Mouse (Mus musculus) heart, embryonic 11.5 days (tissue): ENCODE measurements around the gene Saxo1. TPM values are rescaled to one million over a fixed set of nuclear protein-coding genes. Genes with fewer than 3 reads are reported as not detected.

ENCODE experiments used
- ATAC-seq: fragments of 200-750 bp; cut with Nextera tagmentation; replicated peaks from 2 replicates; pipeline ENCODE4 v1.8.0; 2017; ENCODE audit warnings: moderate library complexity; ENCODE audit not compliant: insufficient number of reproducible peaks, low FRiP score, low TSS enrichment
- H3K27ac ChIP-seq: fragments of 300-500 bp; sonication (generic); 2 replicates; pipeline ENCODE4 v1.5.1; 2014; ENCODE audit warnings: mild to moderate bottlenecking, low read depth, low read length
- H3K27me3 ChIP-seq: fragments of 300-500 bp; sonication (generic); 2 replicates; pipeline ENCODE4 v1.6.1; 2014; ENCODE audit warnings: mild to moderate bottlenecking, low read length, mixed read lengths; ENCODE audit not compliant: control insufficient read depth, insufficient read depth
- H3K36me3 ChIP-seq: fragments of 300-500 bp; sonication (generic); 2 replicates; pipeline ENCODE4 v1.6.1; 2014; ENCODE audit warnings: mild to moderate bottlenecking, low read length, moderate library complexity, mixed read lengths; ENCODE audit not compliant: control insufficient read depth, insufficient read depth
- H3K4me1 ChIP-seq: fragments of 300-500 bp; sonication (generic); 2 replicates; pipeline ENCODE4 v1.6.1; 2014; ENCODE audit warnings: low read length; ENCODE audit not compliant: control insufficient read depth, insufficient read depth
- H3K4me2 ChIP-seq: fragments of 300-500 bp; sonication (generic); 2 replicates; pipeline ENCODE4 v1.6.1; 2014; ENCODE audit warnings: mild to moderate bottlenecking, moderate library complexity
- H3K4me3 ChIP-seq: fragments of 300-500 bp; sonication (generic); 2 replicates; pipeline ENCODE4 v1.5.1; 2014; ENCODE audit warnings: low read depth, low read length
- H3K9ac ChIP-seq: fragments of 300-500 bp; sonication (generic); 2 replicates; pipeline ENCODE4 v1.6.1; 2014; ENCODE audit warnings: mild to moderate bottlenecking, low read depth, low read length, moderate library complexity
- H3K9me3 ChIP-seq: fragments of 300-500 bp; sonication (generic); replicated peaks from 2 replicates; pipeline ENCODE4 v1.6.1; 2016; ENCODE audit warnings: low read length; ENCODE audit not compliant: control insufficient read depth
- WGBS: fragments of 180-500 bp; shearing (Covaris S2); extraction: QIAGEN DNeasy Blood & Tissue Kit; methylation state at CpG from one replicate; pipeline ENCODE4 v1.1.7; 2014; ENCODE audit not compliant: insufficient replicate concordance; 5-methylcytosine and 5-hydroxymethylcytosine counted together
- polyA plus RNA-seq: library from polyadenylated mRNA; unstranded; fragments of >200 nt; fragmentation: Nextera tagmentation; extraction: Ambion mirVana; gene quantifications from 2 replicates; pipeline ENCODE4 v1.2.1, GENCODE M21; 2014

Saxo1 gene
- polyA plus RNA-seq, 1 experiment from 2014 or later, result not detected

DNA sequence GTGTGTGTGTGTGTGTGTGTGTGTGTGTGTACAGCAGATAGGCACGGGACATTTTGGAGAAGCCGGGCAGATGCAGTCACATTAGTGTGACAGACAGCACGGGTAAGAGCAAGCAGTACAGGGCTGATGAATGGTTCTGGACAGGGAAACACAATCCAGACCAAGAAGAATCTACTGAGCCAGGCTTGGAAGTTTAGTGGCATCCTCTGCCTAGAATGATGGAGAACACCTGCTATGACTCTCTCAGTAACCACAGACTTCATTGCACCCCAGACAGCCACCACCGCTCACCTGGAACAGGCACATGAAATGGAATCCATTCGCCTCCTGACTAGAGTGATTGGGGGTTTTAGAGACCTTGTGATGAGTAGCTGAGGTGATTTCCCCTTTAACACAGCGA is 38.2 kb downstream of the Saxo1 start:
- Histone ChIP-seq H3K4me1 (no peaks in the 10 kb centered on the region), H3K9ac (no peak overlapping the region), H3K36me3 (no peaks in the 10 kb centered on the region), H3K27me3 (no peaks in the 10 kb centered on the region), H3K4me2 (no peak overlapping the region), H3K27ac (no peak overlapping the region), H3K4me3 (no peak overlapping the region), H3K9me3 (no peaks in the 10 kb centered on the region)
- 74% methylated on average over 6 of the region's 6 CpGs for WGBS
- no peak for ATAC-seq

GRCm38 (mm10) chr4:86504656-86505055 is 53.5 kb downstream of the Saxo1 start:
- Histone ChIP-seq H3K4me2 (no peak overlapping the region), H3K27ac (no peak overlapping the region), H3K27me3 (no peaks in the 10 kb centered on the region), H3K4me1 (no peaks in the 10 kb centered on the region), H3K4me3 (no peak overlapping the region), H3K9me3 (no peaks in the 10 kb centered on the region), H3K9ac (no peak overlapping the region), H3K36me3 (no peaks in the 10 kb centered on the region)
- 67% methylated on average over 6 of the region's 6 CpGs for WGBS
- ATAC-seq, result no peak

- Histone ChIP-seq H3K4me3 (no peak overlapping the region), H3K27ac (no peak overlapping the region), H3K27me3 (no peaks in the 10 kb centered on the region), H3K4me1 (no peaks in the 10 kb centered on the region), H3K9me3 (no peaks in the 10 kb centered on the region), H3K9ac (no peak overlapping the region), H3K4me2 (no peak overlapping the region), H3K36me3 (no peaks in the 10 kb centered on the region)
- no peak for ATAC-seq
- whole genome bisulfite sequencing, result 93% methylated on average over 1 of the region's 1 CpGs
Measured at GRCm38 (mm10) chr4:86499561-86499960, 58.6 kb downstream of the Saxo1 start.

DNA sequence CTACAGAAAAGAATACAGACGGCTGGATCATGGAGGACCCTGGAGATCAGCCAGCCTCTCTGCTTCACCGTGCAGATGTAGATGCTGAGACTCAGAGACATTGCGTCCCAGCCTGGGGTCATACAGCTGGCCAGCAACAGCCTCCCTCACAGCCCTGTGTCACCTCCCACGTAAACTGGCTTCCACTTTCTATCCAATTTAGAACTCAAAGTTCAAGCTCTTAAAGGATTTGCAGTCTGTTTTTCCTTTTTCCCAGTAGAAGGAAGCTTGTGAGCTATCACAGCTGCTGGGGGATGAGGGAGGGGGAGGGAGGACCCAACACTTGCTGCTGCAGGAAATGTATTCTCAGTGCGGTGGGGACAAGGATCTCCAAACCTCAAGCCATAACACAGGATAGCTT is 59.4 kb downstream of the Saxo1 start:
- H3K4me2 ChIP-seq, result no peak overlapping the region
- no peak overlapping the region for H3K9ac ChIP-seq
- 33% methylated on average over 5 of the region's 5 CpGs for WGBS
- H3K9me3 ChIP-seq, result no peaks in the 10 kb centered on the region
- no peaks in the 10 kb centered on the region for H3K36me3 ChIP-seq
- no peak overlapping the region for H3K27ac ChIP-seq
- H3K27me3 ChIP-seq, result no peaks in the 10 kb centered on the region
- no peak for ATAC-seq
- no peak overlapping the region for H3K4me3 ChIP-seq
- no peaks in the 10 kb centered on the region for H3K4me1 ChIP-seq

GRCm38 (mm10) chr4:86489128-86489527 is 69.0 kb downstream of the Saxo1 start:
- no peaks in the 10 kb centered on the region for H3K36me3 ChIP-seq
- H3K4me3 ChIP-seq, result no peak overlapping the region
- no peak overlapping the region for H3K9ac ChIP-seq
- H3K4me1 ChIP-seq, result no peaks in the 10 kb centered on the region
- no peak for ATAC-seq
- H3K4me2 ChIP-seq, result no peak overlapping the region
- WGBS, result 67% methylated on average over 5 of the region's 5 CpGs
- H3K9me3 ChIP-seq, result no peaks in the 10 kb centered on the region
- H3K27ac ChIP-seq, result no peak overlapping the region
- no peaks in the 10 kb centered on the region for H3K27me3 ChIP-seq

GRCm38 (mm10) chr4:86486901-86487300 is 71.2 kb downstream of the Saxo1 start:
- H3K9ac ChIP-seq, result no peak overlapping the region
- no peaks in the 10 kb centered on the region for H3K27me3 ChIP-seq
- H3K27ac ChIP-seq, result no peak overlapping the region
- WGBS, result 84% methylated on average over 2 of the region's 2 CpGs
- no peak overlapping the region for H3K4me2 ChIP-seq
- H3K4me3 ChIP-seq, result no peak overlapping the region
- H3K4me1 ChIP-seq, result no peaks in the 10 kb centered on the region
- ATAC-seq, result no peak
- H3K9me3 ChIP-seq, result no peaks in the 10 kb centered on the region
- no peaks in the 10 kb centered on the region for H3K36me3 ChIP-seq

DNA sequence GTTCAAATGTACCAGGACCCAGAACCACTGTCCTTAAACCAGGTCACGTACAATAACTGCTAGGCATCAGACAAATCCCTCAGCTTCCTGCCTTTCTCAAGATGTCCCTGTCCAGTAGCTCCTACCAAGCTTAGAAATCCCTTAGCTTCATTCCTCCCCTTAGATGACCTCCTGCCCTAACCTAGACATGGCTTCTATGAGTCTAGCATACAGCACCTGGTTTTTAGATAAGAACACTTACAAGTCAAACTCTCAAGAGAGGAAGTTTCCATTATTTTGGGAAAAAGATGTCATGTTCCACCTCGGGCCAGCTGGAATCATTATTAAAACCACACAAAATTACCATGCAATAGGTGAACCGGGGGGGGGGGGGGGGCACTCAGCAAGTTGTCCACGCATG is 71.6 kb downstream of the Saxo1 start:
- H3K4me2 ChIP-seq, result no peak overlapping the region
- H3K36me3 ChIP-seq, result no peaks in the 10 kb centered on the region
- no peak for ATAC-seq
- 74% methylated on average over 4 of the region's 4 CpGs for WGBS
- no peak overlapping the region for H3K4me3 ChIP-seq
- H3K27ac ChIP-seq, result no peak overlapping the region
- no peaks in the 10 kb centered on the region for H3K27me3 ChIP-seq
- H3K4me1 ChIP-seq, result no peaks in the 10 kb centered on the region
- H3K9me3 ChIP-seq, result no peaks in the 10 kb centered on the region
- H3K9ac ChIP-seq, result no peak overlapping the region

DNA sequence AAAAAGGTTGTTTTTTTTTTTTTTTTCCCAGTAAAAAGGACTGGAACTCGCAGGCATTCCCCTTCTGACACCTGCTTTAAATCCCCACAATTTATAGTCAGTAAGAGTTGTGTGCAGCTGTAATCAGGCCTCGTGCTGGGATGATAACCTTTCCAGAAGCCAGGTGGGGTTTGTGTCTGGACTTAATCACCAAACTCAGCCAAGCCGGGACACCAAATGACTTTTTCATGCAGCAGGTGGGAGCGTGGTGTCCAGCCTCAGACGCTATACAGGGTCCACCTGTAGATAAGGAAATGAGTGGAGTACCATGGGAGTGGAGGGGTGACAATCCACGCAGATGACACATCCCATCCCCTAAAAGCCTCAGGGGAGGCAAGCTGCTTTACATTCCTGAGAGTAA is 73.1 kb downstream of the Saxo1 start:
- Histone ChIP-seq H3K4me2 (no peak overlapping the region), H3K27me3 (no peaks in the 10 kb centered on the region), H3K4me3 (no peak overlapping the region), H3K9ac (no peak overlapping the region), H3K36me3 (no peaks in the 10 kb centered on the region), H3K27ac (no peak overlapping the region), H3K4me1 (no peaks in the 10 kb centered on the region), H3K9me3 (no peaks in the 10 kb centered on the region)
- 45% methylated on average over 6 of the region's 6 CpGs for WGBS
- ATAC-seq, result no peak

DNA sequence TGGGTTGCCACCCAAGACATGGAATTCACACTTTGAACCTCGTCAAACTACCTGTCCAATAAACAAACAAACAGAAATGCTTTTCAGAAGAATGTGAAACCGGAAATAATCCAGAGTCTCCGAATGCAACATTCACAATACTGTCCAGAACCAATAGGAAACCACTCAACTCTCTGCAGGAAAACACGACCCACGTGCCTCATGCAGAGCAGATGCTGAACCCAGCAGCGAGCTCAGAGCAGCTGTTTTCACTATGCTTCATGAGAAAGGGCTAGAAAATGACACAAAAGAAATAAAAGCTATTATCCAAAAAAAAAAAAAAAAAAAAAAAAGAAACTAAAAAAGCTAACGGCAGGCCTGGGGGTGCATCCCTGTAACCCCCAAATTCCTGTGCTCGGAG is 74.4 kb downstream of the Saxo1 start:
- 83% methylated on average over 8 of the region's 8 CpGs for WGBS
- no peak overlapping the region for H3K9ac ChIP-seq

More for the DNA sequence above, 74.4 kb downstream of the Saxo1 start:
- Histone ChIP-seq H3K9me3 (no peaks in the 10 kb centered on the region), H3K27ac (no peak overlapping the region), H3K36me3 (no peaks in the 10 kb centered on the region), H3K4me2 (no peak overlapping the region), H3K27me3 (no peaks in the 10 kb centered on the region), H3K4me3 (no peak overlapping the region), H3K4me1 (no peaks in the 10 kb centered on the region)
- no peak for ATAC-seq
